Mouse (Mus musculus) ES-Bruce4 (cell line): ENCODE results near the gene Lasp1.

Experiments used
- CTCF ChIP-seq: IDR thresholded peaks from one replicate; pipeline ENCODE4 v1.8.1; 2011; ENCODE audit warnings: low read depth, low read length
- EP300 ChIP-seq: IDR thresholded peaks from 2 replicates; pipeline ENCODE4 v1.6.1; 2011; ENCODE audit warnings: low read depth, low read length; ENCODE audit not compliant: insufficient read depth
- POLR2A ChIP-seq: IDR thresholded peaks from one replicate; pipeline ENCODE4 v1.8.1; 2011; ENCODE audit warnings: low read length; ENCODE audit not compliant: insufficient read depth

DNA sequence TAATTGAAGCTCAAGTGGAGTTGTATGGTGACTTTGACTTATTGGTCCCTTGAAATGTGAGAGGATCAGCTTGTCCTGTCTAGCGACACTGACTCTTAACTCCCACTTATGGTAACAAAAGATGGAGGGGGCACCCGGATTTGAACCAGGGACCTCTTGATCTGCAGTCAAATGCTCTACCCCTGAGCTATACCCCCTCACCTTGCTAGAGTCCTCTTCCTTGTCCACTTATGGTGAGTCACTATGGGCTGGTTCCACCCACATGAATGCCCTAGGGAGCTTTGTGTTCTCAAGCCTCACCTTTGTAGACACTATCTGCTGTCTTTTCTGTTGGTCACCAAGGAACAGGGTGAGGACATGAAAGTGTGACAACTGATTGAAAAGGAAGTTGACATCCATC lies 29.1 kb upstream of the Lasp1 start:
- no peak for TF ChIP-seq POLR2A
- TF ChIP-seq EP300: no peak
- no peak for TF ChIP-seq CTCF
